Mouse (Mus musculus): ENCODE data around the gene Cyp11a1.

Gene Cyp11a1

DNA sequence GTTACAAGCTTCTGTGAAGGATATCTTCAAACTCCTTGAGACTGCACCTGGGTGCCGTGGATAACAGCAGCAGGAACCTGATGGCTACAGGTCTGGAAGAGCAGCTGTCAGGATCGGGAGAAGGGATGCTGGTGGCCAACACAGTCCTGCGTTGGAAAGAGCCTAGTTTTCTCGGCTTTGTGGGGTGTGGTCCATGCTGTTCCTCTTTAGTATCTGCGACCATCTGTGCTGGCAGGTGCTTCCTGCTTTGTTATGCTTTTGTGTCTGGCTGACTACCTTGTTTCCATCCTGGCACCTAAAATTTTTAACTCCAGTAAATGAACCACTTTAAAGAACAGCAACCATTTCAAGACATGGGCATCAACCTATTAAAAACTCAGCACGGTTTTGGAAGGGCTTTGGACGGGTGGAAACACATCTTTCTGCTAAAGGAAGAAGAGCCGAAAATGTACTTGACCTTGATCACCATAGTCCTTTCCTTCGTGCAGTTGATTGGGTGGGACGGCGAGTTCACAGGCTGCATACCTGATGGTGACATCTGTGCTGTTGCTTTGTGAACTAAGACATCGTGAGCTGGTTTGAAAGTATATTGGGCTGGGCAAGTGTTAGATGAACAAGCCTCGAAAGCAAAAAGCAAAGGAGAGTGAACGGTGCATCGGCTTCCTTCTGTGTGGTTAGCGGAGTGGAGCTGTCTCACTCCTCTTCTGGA lies at the start of gene Cyp11a1:
Gene Cyp11a1 (plus strand): TSS at position 659 of the 709 bp plus-strand sequence.
- DNase-seq, result peak; percentile 43

- DNase-seq, result no peak
Observed at GRCm38 (mm10) chr9:57956838-57957236, 49.4 kb upstream of the Cyp11a1 start.

- DNase-seq, result no peak
Observed at GRCm38 (mm10) chr9:57958615-57959014, 47.6 kb upstream of the Cyp11a1 start.

DNA sequence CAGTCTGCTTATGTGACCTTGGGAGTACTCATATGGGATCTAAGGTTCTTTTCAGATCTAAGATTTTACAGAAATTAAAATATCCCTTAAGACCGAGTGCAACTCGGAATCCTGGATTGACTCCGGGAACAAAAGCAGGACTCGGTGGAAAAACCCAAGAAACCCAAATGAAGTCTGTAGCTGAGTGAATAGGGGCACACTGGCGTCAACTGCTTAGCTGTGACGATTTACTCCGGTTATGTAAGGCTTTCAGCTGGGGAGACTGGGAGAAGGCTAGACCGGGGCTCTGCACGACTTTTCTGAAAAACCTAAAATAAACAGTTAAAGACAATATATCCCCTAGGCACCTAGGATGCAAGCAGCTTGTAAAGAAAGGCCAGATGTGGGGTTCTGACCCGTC lies 46.8 kb upstream of the Cyp11a1 start:
- DNase-seq, result no peak

GRCm38 (mm10) chr9:57959886-57960866 lies 46.0 kb upstream of the Cyp11a1 start:
- DNase-seq, result no peak

- no peak for DNase-seq
Observed at GRCm38 (mm10) chr9:57961226-57961625, 45.0 kb upstream of the Cyp11a1 start.

GRCm38 (mm10) chr9:57961863-57962778 lies 44.1 kb upstream of the Cyp11a1 start:
- no peak for DNase-seq

GRCm38 (mm10) chr9:57963249-57963997 lies 42.8 kb upstream of the Cyp11a1 start:
- no peak for DNase-seq

DNA sequence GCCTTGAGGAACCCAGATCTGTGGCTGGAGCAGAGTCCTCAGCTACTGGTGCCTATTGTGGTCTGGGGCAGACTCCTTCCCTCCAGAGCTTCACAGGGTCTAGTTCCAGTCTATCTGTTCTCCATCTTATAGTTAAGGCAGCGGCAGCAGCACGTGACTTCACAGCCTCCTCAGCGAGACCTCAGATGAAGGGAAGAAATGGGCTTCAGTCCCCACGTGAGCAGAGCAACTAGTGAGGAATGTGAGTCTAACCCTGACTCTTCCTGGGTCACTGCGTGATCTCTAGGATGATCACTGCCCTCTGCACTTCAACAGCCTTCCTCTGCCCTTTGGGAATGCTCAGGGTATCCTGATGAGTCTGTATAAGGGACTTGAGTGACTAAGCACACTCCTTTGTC lies 42.2 kb upstream of the Cyp11a1 start:
- DNase-seq, result no peak

DNA sequence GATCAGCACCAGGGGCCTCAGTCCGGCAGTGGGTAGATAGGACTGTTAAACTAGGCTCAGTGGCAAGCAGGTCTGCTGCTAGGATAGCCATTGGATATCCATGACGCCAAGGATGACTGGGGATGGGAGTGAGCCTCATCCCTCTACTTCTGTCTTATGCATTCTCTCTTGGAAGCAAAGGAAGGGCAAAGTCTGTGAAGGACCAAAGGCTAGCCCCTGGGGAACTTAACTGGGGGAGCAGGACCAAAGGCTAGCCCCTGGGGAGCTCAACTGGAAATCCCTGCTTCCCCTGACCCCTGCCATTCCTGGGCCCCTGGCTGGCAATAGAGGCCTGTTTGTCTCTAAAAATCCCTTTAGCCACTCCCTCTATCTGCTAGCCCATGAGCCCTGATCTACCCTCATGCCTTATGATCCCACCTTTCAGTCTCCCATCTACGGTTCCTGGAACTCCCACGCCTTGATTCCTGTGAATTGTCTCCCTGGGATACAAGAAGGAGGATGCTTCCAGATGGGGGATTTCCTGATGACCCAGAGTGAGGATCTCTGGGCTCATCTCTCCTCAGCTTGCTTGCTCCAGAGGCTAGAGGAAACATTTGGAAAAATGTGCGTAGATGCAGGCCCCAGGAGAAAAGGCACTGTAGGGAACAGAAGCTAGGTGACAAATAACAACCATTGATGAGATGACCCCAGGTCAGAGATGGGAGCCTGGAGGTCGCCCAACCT lies 41.5 kb upstream of the Cyp11a1 start:
- no peak for DNase-seq

DNA sequence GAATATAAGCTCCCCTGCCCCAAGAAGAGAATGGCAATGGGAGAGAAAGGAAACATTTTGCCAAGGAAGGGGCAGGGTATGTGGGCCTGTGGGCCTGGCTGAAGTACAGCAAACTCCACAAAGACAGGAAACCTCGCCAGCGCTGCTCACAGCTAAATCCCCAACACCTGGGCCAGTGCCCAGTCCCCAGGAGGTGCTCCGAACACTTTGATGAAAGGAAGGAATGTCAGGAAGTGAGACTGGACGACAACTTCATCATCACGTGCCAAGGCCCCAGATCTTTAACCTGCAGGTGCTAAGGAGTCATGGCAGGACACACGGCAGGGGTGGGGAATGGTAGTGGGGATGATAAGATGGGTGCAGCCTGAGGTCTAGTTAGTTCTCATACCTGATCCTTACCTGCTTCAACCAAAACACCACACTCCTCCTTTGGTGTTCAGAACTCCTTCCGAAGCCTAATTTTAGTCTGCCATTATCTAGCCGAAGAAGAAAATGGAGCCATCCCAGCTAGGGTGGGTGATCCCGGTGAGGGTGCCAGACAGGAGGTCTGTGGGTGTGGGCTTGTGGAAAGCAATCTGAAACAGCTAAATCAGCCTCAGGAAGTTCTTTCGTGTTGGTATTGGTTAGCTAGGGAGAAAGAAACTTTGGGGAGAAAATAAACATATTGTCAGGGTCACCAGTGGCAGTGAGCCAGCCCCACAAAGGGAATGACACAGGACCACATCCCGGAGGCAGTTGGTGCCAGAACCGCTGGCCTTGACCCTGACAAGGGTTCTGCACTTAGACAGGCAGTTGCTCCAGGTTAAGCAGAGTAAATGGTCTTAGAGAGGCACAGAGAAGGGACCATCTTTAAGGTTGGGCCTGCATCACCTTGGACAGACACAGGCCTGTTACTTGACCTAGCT lies 40.7 kb upstream of the Cyp11a1 start:
- peak; percentile 56 for DNase-seq

DNA sequence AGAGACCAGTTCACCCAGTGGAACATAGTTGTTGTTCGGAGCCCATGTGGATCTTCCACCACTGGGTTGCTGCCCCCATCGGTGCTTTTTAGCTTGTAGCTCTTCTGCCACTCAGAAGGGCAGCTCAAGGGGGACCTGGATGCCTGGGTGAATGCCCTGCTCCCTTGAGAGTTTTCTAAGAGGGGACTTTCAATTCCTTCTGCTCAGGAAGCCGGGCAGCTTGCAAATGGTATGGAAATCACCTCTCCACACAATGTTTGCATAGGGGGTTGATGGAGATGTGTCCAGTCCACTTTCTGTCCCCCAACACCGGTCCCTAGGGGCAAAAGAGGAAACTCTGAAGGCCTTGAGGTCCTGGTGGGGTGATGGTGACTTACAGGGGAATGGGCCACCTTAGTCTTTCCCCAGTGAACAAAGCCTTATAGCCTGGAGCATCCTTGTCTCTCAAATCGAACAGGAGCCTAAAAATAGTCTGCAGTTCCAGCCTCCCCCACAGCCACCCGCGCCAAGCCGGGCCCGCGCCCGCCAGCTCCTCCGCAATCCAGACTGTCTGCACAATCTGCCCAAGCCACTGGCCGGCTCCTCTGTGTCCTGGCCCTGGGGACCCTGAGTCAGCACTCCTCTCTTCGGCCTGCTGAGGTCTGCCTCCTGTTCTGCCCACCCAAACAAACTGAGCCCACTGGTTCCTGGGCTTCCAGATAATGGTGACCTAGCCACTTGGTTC lies 38.8 kb upstream of the Cyp11a1 start:
- peak; percentile 66 for DNase-seq

DNA sequence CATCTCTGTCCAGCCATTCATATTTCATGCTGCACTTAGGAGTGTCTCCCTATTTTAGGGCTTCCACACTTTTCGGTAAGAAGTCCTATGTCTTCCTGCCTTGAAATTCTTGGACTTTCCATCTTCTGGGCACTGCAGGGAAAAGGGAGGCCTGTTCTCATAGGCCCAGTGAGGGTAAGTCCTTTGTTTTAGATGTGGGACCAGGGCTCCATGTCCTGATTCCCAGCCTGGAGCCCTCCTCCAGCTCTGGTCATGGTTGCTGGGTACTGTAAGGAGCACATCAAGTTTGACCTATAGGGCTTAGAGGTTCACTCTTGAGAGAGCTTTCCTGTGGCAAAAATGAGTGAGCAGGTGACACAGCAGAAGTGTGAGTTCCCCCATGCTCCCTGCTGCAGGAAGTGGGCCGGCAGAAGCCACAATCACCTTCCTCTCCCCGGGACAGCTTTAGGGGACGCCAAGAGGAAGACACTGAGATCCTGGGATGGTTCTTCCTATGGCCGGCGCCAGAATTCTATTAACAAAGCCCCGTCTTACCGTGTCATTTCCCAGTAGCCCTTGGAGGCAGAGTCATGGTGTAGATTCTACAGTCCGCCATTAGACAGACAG lies 37.9 kb upstream of the Cyp11a1 start:
- no peak for DNase-seq

DNA sequence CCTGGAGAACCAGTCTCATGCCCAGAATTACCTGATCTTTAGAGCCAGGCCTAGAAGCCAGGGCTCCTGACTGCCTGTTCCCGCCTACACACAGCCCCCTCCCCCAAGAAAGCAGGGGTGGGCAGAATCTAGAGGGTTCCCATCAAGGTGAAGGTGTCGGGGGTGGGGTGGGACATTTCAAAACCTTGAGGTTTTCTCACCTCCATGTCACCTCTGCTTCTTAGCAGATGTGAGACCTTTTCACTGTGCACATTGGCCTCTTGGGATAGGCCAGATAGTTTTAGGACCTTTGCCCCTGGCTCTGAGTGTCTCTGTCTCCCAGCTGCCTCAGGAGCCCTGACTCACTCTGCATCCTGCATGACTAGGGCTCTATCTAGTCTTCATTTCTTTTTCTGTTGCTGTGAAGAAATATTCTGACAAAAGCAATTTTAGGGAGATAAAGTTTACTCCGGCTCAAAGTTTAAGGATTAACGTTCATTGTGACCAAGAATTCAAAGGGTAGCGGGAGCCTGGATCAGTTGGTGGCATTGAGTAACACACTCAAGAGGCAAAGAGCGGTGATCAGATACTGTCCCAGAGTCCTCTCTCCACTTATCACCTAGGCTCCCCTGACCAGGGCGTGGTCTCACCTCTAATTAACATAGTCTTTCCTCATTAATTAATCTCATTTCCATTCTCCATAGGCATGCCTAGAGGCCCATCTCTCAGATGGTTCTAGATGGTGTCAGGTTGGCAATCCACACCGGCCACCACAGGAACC lies 37.2 kb upstream of the Cyp11a1 start:
- no peak for DNase-seq

GRCm38 (mm10) chr9:57969736-57970495 lies 36.3 kb upstream of the Cyp11a1 start:
- DNase-seq, result no peak

DNA sequence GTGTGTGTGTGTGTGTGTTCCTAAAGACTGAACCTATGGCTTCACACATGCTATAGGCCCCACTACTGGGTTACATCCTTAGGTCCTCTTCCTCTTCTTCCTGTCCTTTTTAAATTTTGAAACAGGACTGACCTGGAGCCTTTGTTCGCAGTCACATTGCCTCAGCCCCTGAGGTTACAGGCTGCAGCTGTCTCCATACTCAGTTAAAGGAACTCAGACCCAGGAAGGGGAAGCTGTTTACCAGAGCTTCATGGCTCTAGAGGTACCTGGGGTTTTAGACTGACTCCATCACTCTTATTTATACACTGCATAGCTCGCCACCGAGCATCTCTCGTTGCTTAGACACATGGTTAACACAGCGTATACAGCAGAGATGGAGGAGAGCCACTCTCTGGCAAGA lies 34.8 kb upstream of the Cyp11a1 start:
- no peak for DNase-seq

GRCm38 (mm10) chr9:57972141-57972591 lies 34.0 kb upstream of the Cyp11a1 start:
- no peak for DNase-seq
